Mouse (Mus musculus): Measurements from ENCODE around the gene Dnajc7. TPM values are rescaled to one million over a fixed set of nuclear protein-coding genes. Genes with fewer than 3 reads are reported as not detected.

Gene Dnajc7
- total RNA-seq, 1 experiment from 2014 or later = 217 TPM

DNA sequence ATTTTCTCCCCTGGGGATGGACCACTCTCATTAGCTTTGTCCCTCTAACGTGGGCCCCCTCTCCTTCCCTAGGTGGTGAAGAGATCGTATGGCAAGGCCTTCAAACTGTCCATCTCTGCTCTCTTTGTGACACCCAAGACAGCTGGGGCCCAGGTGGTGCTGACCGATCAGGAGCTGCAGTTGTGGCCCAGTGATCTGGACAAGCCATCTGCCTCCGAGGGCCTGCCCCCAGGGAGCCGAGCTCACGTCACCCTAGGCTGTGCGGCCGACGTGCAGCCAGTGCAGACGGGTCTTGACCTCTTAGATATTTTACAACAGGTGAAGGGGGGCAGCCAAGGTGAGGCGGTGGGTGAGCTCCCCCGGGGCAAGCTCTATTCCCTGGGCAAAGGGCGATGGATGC is 39.7 kb downstream of the Dnajc7 start:
- no peak for DNase-seq

DNA sequence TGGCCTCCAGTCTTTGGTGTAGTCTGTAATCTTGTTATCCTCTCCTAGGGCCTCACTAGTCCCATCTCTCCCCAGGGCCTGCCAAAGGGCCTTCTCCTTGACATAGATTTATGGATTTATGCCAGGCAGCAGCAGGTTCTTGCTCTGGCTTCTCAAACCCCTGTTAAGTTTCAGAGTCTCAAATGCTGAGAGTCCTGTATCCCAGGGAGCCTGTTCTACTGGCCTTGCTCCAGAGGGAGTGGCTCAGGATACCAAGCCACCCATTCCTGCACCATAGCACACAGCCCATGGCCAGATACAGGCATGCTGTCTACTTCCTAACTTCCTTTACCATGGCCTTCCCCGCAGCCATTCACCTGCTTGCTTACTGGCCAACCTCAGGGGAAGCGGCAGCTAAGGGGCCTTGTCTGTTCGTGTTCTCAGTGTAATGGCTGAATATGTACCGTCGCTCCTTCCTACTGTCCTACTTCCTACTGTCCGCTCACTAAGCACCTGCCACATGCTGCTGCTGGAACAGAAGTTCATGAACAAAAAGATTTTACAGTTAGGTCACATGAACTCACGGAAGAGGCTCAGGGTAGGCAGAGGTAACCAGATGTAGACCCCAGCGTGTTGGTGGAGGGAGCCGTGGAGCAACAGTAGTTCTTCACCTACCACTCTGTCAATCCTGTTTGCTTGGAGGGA is 40.7 kb downstream of the Dnajc7 start:
- no peak for DNase-seq

DNA sequence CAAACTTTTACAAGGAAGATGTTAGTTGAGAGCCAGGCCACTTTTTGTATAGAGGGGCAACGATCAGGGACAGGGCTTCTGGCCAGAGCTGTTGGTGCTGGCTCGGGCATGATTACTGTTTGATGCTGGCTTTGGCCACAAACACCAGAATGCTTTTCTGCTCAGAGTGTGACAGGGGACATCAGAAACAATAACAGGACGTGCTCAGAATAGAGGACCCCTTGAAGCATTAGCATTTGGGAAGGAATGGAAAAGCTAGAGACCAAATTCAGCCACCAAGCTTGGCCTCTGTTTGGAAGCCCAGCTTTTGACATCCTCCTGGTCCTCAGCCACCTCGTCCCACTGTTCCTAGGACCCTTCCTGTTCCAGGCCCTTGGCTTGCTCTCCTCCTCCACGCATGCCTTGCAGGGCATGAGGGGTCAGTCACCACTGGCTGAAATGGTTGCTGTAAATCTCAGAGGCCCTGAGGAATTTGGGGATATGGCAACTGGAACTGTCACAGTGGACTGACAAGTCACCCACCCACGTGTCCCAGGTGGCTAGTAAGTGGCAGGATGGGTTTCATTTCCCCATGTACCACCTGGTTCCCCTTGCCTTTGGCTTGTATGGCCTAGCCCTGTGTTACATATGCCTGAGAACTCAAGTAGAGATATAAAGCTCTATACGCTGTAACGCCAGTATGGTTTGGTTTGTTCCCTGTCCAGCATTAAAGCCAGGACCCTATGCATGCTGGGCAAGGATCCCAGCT is 41.9 kb downstream of the Dnajc7 start:
- DNase-seq = no peak

GRCm38 (mm10) chr11:100576256-100576655 is 43.7 kb downstream of the Dnajc7 start:
- no peak for DNase-seq

GRCm38 (mm10) chr11:100575484-100575855 is 44.5 kb downstream of the Dnajc7 start:
- peak; percentile 28 for DNase-seq

DNA sequence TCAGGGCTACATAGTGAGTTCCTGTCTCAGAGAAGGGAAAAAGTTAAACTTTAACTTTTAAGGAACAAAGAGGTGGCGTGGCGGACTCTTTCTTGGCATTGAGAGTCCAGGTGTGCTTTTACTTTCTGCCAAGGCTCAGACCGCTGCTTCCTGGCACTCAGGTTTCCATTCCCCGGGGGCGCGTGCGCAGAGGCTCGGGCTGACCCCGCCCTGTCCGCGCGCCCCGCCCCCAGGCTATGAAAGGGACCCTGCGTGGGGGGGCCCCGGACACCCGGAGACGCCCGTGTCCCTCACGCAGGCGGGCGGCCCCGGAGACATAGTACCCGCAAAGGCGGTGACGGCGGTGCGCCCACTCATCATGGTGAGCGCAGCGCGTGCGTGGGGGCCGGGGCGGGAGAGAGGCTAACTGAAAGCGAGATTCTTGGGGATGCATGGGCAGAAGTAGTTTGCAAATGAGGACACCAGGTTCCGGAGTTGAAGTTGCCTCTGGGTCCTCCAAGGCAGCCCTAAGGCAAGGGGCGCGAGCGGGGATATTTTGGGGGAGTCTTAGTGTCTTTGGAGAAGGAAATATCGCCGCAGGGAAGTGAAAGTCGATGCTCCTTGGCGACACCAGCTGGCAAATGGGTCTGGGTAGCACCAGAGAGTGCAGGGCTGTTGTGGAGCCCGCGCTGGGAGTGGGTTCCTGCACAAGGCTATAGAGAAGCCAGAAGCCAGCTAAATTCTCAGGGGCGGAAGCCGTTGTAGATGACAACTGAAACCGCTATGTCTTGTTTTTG is 45.1 kb downstream of the Dnajc7 start, which contains the start of gene Cnp:
Gene Cnp (plus strand): TSS at position 197 of the 776 bp plus-strand sequence.
- DNase-seq = peak; percentile 92

- DNase-seq = no peak
Measured at GRCm38 (mm10) chr11:100574188-100574587, 45.8 kb downstream of the Dnajc7 start.

DNA sequence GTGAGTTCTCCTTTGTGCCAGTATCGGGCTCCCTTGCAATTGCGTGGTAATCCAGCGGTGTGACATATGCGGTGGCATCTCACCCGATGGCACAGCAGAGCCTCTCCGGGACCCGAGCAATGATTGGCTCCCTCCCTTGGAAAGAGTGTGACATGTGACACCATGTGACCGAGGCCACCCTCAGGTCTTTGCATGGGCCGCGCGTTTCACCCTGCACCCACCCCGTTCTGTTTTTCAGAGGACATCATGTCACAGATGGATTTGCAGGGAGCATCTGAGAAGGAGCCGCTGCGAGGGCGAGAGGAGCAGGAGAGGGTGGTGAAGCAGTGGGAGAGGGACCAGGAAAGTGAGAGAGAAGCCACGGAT is 48.8 kb downstream of the Dnajc7 start:
- DNase-seq = peak; percentile 31

DNA sequence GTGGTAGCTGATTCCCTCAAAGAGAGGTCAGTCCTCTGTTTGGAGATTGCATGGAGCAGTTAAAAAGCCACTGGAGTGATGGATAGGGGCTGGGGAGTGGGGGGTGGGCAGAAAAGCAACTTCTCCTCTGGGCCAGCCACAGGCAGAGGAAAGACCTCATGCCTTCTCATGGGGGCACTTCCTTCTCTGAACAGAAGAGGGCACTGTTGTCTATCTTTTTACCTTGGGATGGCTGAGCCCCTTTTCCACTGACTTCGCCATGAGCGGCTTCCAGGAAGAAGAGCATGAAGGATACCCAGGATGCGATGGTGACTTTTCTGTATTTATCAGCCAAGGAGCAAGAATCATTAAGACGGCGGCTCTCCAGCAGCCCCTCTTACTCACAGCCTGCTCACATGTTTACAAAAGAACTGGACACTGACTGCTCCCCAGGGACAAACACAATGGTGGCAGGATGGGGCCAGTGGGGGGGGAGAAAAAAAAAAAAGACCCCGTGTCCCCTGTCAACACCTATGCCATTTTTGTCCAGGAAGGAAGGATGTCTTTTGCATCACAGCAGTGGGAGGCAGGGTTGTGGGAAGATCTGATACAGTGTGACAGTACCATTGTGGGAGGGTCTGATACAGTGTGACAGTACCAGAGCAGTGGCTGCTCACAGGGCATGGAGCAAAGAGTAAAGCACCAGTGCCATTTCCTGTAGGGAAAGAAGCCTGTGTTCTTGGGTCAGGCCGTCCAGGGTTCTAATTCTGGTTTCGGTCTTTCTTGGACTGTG is 49.4 kb downstream of the Dnajc7 start:
- DNase-seq = peak; percentile 87

GRCm38 (mm10) chr11:100569789-100570188 is 50.2 kb downstream of the Dnajc7 start:
- DNase-seq = peak; percentile 90

- no peak for DNase-seq
Measured at GRCm38 (mm10) chr11:100568692-100569091, 51.3 kb downstream of the Dnajc7 start.

DNA sequence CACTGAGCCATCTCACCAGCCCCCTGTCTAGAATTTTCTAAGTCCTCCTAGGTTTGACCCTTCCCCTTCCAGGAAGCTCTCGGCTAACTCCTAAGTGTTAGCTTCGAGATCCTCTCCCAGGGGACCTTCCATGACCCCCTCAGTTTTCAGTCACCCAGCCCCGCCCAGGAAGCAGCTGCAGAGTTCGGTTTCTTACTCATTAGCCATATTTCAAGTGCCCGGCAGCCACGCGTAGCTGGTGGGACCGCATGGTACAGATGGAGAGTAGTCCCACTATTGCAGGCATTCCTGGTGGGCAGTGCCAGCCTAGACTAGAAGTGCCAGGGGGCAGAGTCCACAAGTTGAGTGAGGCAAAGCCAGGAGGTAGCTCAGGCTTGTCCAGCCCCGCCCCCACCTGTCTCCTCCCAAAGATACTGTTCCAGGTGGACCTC is 52.1 kb downstream of the Dnajc7 start:
- DNase-seq = peak; percentile 50

- no peak for DNase-seq
Measured at GRCm38 (mm10) chr11:100567229-100567628, 52.7 kb downstream of the Dnajc7 start.

- no peak for DNase-seq
Measured at GRCm38 (mm10) chr11:100564703-100565102, 55.3 kb downstream of the Dnajc7 start.

DNA sequence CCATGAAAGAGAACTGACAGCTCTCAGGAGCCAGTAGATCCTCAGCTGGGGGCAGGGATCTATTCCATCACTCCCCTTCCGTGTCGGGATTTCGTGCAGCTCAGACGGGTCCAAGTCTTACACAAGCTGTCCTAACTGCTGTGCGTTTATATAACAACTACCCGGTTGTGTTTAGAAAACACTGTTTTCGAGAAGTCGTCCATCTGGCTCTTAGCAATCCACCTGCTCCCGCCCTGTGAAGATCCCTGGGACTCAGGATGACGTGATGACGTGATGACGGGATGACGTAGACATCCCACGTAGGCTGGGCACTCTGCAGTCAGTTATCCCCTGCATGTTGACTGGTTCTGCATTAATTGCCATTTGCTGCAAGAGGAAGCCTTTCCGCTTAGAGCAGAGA is 55.7 kb downstream of the Dnajc7 start:
- DNase-seq = no peak

- peak; percentile 34 for DNase-seq
Measured at GRCm38 (mm10) chr11:100561748-100562147, 58.2 kb downstream of the Dnajc7 start.

DNA sequence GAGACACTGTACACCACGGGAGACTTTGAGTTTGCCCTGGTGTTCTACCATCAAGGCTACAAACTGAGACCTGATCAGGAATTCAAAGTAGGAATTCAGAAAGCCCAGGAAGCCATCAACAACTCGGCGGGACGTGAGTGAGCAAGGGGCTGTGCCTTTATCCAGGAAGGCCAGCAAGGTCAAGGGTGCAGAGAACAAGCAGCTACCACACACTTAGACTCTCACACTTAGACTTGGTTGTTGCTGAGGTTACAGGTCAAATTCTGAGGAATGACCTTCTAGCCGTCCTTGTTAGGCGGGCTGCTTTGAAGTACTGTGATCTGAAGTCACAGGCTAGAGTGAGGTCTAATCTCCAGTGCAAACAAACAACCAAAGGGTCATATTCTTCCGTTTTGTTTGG is 60.5 kb downstream of the Dnajc7 start:
- peak; percentile 26 for DNase-seq

DNA sequence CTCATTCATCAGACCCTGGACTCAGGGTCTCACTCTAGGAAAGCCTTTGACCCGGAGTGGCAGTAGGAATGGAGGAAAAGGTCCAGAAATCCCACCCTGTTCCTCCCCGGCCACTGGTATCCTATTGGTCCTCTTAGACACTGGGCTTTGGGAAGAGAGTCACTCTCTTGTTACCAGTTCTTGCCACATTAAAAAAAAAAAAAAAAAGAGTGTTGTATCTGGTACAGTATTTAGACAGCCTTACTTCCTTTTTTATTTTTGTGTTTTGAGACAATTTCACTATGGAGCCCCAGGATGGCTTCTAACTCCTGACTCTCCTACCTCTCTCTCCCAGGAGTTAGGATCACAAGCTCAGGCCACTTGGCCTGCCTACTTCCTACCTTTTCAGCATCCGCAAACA is 62.4 kb downstream of the Dnajc7 start:
- DNase-seq = no peak

DNA sequence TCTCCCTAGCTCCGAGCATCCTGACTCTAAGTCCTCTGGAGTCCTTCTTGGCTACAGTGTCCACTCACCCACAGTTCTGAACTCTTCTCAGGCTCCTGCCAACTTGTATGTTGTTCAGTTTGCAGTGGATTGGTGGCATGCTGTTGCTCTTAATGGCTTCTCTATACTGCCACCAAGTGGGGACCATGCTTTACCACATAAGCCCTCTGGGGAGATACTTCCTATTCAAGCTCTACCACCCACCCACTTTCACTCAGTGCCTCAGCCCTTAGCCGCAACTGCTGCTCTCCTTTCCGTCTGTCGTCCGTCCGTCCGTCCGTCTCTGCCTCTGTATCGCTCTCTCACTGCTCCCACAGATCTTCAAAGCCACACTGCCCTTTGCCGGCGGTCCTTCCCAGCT is 64.4 kb downstream of the Dnajc7 start:
- peak; percentile 79 for DNase-seq

- DNase-seq = peak; percentile 70
Measured at GRCm38 (mm10) chr11:100552842-100553241, 67.1 kb downstream of the Dnajc7 start.

DNA sequence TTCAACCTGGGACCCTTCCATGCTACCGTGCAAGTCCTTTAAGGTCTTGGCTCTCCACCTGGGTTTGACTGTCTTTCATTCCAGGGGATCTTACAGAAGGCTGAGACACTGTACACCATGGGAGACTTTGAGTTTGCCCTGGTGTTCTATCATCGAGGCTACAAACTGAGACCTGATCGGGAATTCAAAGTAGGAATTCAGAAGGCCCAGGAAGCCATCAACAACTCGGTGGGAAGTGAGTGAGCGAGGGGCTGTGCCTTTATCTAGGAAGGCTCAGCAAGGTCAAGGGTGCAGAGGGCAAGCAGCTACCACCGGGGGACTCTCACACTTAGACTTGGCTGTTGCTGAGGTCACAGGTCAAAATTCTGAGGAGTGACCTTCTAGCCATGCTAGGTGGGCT is 69.9 kb downstream of the Dnajc7 start:
- DNase-seq = no peak

GRCm38 (mm10) chr11:100549466-100549865 is 70.5 kb downstream of the Dnajc7 start:
- DNase-seq = no peak

Measured in adrenal gland, postnatal 14 days (tissue).